Mouse (Mus musculus): ENCODE results near the gene Lrrc8b. TPM values are rescaled to one million over a fixed set of nuclear protein-coding genes. Genes with fewer than 3 reads are reported as not detected.

Gene Lrrc8b
- polyA plus RNA-seq, 1 experiment from 2014 or later: 9.4 TPM

DNA sequence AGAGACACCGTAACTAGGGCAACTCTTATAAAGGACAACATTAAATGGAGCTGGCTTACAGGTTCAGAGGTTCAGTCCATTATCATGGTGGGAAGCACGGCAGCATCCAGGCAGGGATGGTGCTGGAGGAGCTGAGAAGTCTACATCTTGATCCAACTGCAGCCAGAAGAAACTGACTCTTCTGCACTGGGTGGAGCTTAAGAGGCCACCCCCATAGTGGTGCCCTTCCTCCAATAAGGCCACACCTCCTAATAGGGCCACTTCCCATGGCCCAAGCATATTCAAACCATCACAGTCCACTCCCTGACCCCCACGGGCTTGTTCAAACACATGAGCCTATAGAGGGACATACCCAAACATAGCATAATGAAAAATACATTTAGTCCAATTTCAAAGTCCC is 119.6 kb downstream of the Lrrc8b start:
- no peak overlapping the region for H3K27ac ChIP-seq (ENCODE audit: low read depth, low read length)
- no peak overlapping the region for H3K4me2 ChIP-seq
- H3K36me3 ChIP-seq (ENCODE audit: control insufficient read depth, insufficient read depth, low read length): peaks cover 6% of the 10 kb centered on the region
- H3K9me3 ChIP-seq (ENCODE audit: control insufficient read depth, low read length): no peaks in the 10 kb centered on the region
- H3K9ac ChIP-seq (ENCODE audit: low read depth, low read length): no peak overlapping the region
- DNase-seq (ENCODE audit: low spot score) (no peak), ATAC-seq (replicated peaks; ENCODE audit: low FRiP score) (0 out of 2 replicates have a peak, but pooled peaks have one; percentile 30)
- WGBS: 92% methylated on average over 3 of the region's 3 CpGs
- no peak overlapping the region for H3K4me3 ChIP-seq (ENCODE audit: low read depth, low read length)
- H3K4me1 ChIP-seq (replicated peaks; ENCODE audit: control insufficient read depth, insufficient read depth, low read length): peaks cover 5% of the 10 kb centered on the region
- no peaks in the 10 kb centered on the region for H3K27me3 ChIP-seq (replicated peaks; ENCODE audit: control insufficient read depth, insufficient read depth, low read length)

DNA sequence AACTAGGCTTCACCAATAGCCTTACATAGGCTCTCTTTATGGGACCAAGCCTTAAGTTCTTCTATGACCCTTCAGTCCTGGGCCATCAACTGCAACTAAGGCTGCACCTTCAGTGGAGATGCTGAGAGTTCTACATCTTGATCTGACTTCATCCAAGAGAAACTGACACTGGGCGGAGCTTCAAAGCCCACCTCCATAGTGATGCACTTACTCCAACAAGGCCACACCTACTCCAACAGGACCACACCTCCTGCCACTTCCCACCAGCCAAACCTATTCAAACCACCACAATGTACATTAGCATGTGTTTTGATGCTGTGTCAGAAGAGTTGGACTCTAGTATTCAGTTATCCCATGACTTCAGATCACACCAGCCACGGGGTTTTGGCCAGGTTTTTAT is 120.6 kb downstream of the Lrrc8b start:
- DNase-seq (ENCODE audit: low spot score): no peak
- 88% methylated on average over 2 of the region's 2 CpGs for WGBS
- Histone ChIP-seq H3K4me1 (replicated peaks; ENCODE audit: control insufficient read depth, insufficient read depth, low read length) (peaks cover 3% of the 10 kb centered on the region), H3K27ac (ENCODE audit: low read depth, low read length) (no peak overlapping the region), H3K27me3 (replicated peaks; ENCODE audit: control insufficient read depth, insufficient read depth, low read length) (no peaks in the 10 kb centered on the region), H3K4me3 (ENCODE audit: low read depth, low read length) (no peak overlapping the region), H3K36me3 (ENCODE audit: control insufficient read depth, insufficient read depth, low read length) (peaks cover 10% of the 10 kb centered on the region), H3K9me3 (ENCODE audit: control insufficient read depth, low read length) (no peaks in the 10 kb centered on the region), H3K4me2 (no peak overlapping the region), H3K9ac (ENCODE audit: low read depth, low read length) (no peak overlapping the region)
- ATAC-seq (replicated peaks; ENCODE audit: low FRiP score): no peak; the same call in 1 of the 2 replicates

DNA sequence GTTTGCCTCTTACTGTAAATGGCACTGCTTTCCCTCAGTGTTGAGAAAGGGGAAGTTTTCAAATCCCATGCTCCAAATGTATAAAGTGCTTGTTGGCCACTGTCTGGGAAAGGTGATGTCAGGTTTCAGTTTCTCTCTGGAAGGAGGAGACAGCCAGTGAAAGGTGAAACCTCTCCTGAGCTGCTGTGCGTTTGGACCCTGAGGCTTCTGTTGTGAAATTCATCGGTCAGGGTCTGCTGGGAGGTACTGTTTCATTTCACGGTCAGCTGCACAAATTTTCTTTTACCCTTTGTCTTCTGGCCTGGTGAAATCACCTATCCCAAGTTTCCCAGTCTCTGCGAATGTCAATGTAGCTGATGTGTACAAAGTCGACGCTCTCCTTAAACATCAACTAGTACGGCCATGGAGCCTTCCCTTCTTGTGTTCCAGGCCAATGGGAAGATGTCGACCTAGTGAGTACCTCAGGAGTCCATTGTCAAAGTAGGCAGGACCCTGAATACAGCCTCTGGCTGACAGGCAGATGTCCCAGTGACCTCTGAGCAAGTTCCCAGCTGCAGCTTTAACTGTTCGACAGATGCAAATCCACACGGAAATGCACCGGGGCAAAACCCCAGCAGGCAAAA is 121.6 kb downstream of the Lrrc8b start:
- 90% methylated on average over 11 of the region's 11 CpGs for WGBS

More for the DNA sequence above, 121.6 kb downstream of the Lrrc8b start:
- peaks cover 2% of the 10 kb centered on the region for H3K4me1 ChIP-seq (replicated peaks; ENCODE audit: control insufficient read depth, insufficient read depth, low read length)
- no peak overlapping the region for H3K27ac ChIP-seq (ENCODE audit: low read depth, low read length)
- peaks cover 10% of the 10 kb centered on the region for H3K36me3 ChIP-seq (ENCODE audit: control insufficient read depth, insufficient read depth, low read length)
- H3K27me3 ChIP-seq (replicated peaks; ENCODE audit: control insufficient read depth, insufficient read depth, low read length): no peaks in the 10 kb centered on the region
- DNase-seq (ENCODE audit: low spot score) (no peak), ATAC-seq (replicated peaks; ENCODE audit: low FRiP score) (no peak)
- no peak overlapping the region for H3K4me2 ChIP-seq
- H3K9ac ChIP-seq (ENCODE audit: low read depth, low read length): no peak overlapping the region
- no peaks in the 10 kb centered on the region for H3K9me3 ChIP-seq (ENCODE audit: control insufficient read depth, low read length)
- no peak overlapping the region for H3K4me3 ChIP-seq (ENCODE audit: low read depth, low read length)

Other genes with a start within 250 kb of the Lrrc8b start
- 0.23 TPM in 1 of 2 replicates, not detected in the other for gene Gbp10, start 176.2 kb upstream of the Lrrc8b start, polyA plus RNA-seq (2014; fragmentation: Nextera tagmentation; extraction: Ambion mirVana)
- gene Gm43302, start 122.1 kb upstream of the Lrrc8b start, polyA plus RNA-seq (2014; fragmentation: Nextera tagmentation; extraction: Ambion mirVana): not detected in 2 replicates
- 0.18 and 0.25 TPM in 2 replicates for gene Gbp6, start 122.1 kb upstream of the Lrrc8b start, polyA plus RNA-seq (2014; fragmentation: Nextera tagmentation; extraction: Ambion mirVana)
- 30.4 and 33.8 TPM in 2 replicates for gene Lrrc8c, start 103.6 kb downstream of the Lrrc8b start, polyA plus RNA-seq (2014; fragmentation: Nextera tagmentation; extraction: Ambion mirVana)